Mouse (Mus musculus): ENCODE measurements around the gene Olfr1418.

GRCm38 (mm10) chr19:11817586-11817985 is 43.3 kb downstream of the Olfr1418 start:
- TF ChIP-seq CTCF (IDR thresholded peaks at IDR 0.05; ENCODE audit: low read depth, low read length) (no peak), POLR2A (IDR thresholded peaks at IDR 0.05; ENCODE audit: extremely low read depth, insufficient read depth, low read length) (no peak)
